Mouse (Mus musculus) heart, postnatal 0 days (tissue): ENCODE results near the gene Tspan33. TPM values are rescaled to one million over a fixed set of nuclear protein-coding genes. Genes with fewer than 3 reads are reported as not detected.

Source experiments
- ATAC-seq: fragments of 200-750 bp; cut with Nextera tagmentation; 2 replicates; pipeline ENCODE4 v1.8.0; 2017; ENCODE audit warnings: low read depth, moderate number of reproducible peaks, moderate library complexity; ENCODE audit not compliant: insufficient read depth
- DNase-seq: peaks from one replicate; pipeline ENCODE4 v3.0.0-alpha.2; 2016; ENCODE audit warnings: low spot score
- H3K27ac ChIP-seq: fragments of 300-500 bp; sonication (generic); 2 replicates; pipeline ENCODE4 v1.5.1; 2014; ENCODE audit warnings: low read depth, mild to moderate bottlenecking
- H3K27me3 ChIP-seq: fragments of 300-500 bp; sonication (generic); 2 replicates; pipeline ENCODE4 v1.6.1; 2014; ENCODE audit warnings: low read length, mixed read lengths; ENCODE audit not compliant: control insufficient read depth, insufficient read depth
- H3K36me3 ChIP-seq: fragments of 300-500 bp; sonication (generic); replicated peaks from 2 replicates; pipeline ENCODE4 v1.6.1; 2014; ENCODE audit warnings: low read length, mixed read lengths; ENCODE audit not compliant: control insufficient read depth, insufficient read depth
- H3K4me1 ChIP-seq: fragments of 300-500 bp; sonication (generic); 2 replicates; pipeline ENCODE4 v1.6.1; 2014; ENCODE audit warnings: antibody characterized with exemption; ENCODE audit not compliant: control insufficient read depth, insufficient read depth
- H3K4me2 ChIP-seq: fragments of 300-500 bp; sonication (generic); 2 replicates; pipeline ENCODE4 v1.6.1; 2014; ENCODE audit warnings: low read depth, mild to moderate bottlenecking, low read length, moderate library complexity
- H3K4me3 ChIP-seq: fragments of 300-500 bp; sonication (generic); 2 replicates; pipeline ENCODE4 v1.5.1; 2014; ENCODE audit warnings: low read depth, low read length
- H3K9ac ChIP-seq: fragments of 300-500 bp; sonication (generic); replicated peaks from 2 replicates; pipeline ENCODE4 v1.6.1; 2014; ENCODE audit warnings: low read depth, low read length, mixed read lengths
- H3K9me3 ChIP-seq: fragments of 300-500 bp; sonication (generic); replicated peaks from 2 replicates; pipeline ENCODE4 v1.6.1; 2016; ENCODE audit warnings: low read length; ENCODE audit not compliant: control insufficient read depth
- CTCF ChIP-seq: IDR thresholded peaks from 2 replicates; pipeline ENCODE4 v1.5.1; 2016; ENCODE audit warnings: antibody characterized with exemption, control low read depth, low read depth
- EP300 ChIP-seq: IDR thresholded peaks from 2 replicates; pipeline ENCODE4 v1.6.1; 2016; ENCODE audit warnings: antibody characterized with exemption, low read depth
- WGBS: fragments of 180-500 bp; shearing (Covaris S2); extraction: QIAGEN DNeasy Blood & Tissue Kit; methylation state at CpG from one replicate; pipeline ENCODE4 v1.1.7; 2014; 5-methylcytosine and 5-hydroxymethylcytosine counted together
- polyA plus RNA-seq: library from polyadenylated mRNA; unstranded; fragments of >200 nt; fragmentation: Nextera tagmentation; extraction: Ambion mirVana; gene quantifications from 2 replicates; pipeline ENCODE4 v1.2.1, GENCODE M21; 2015
- total RNA-seq: library from RNA; depleted of rRNA; stranded (reverse); fragments of >200 nt; gene quantifications from 2 replicates; pipeline ENCODE4 v1.2.3, GENCODE M21; 2014; ENCODE audit warnings: low replicate concordance

Gene Tspan33
- total and polyA plus RNA-seq, 2 experiments from 2014 or later = 1.1 to 1.6 TPM

GRCm38 (mm10) chr6:29659964-29660363 is 34.1 kb upstream of the Tspan33 start:
- H3K4me3 ChIP-seq = no peak overlapping the region
- no peaks in the 10 kb centered on the region for H3K27me3 ChIP-seq
- 70% methylated on average over 2 of the region's 2 CpGs for WGBS

GRCm38 (mm10) chr6:29660662-29661307 is 33.2 kb upstream of the Tspan33 start:
- Histone ChIP-seq H3K27ac (no peak overlapping the region), H3K4me2 (no peak overlapping the region), H3K4me1 (no peaks in the 10 kb centered on the region), H3K9ac (no peak overlapping the region), H3K36me3 (no peaks in the 10 kb centered on the region), H3K4me3 (no peak overlapping the region), H3K9me3 (no peaks in the 10 kb centered on the region), H3K27me3 (no peaks in the 10 kb centered on the region)
- WGBS = 77% methylated on average over 11 of the region's 11 CpGs
- ATAC-seq = no peak
- DNase-seq = no peak
- TF ChIP-seq CTCF (no peak), EP300 (no peak)

More at GRCm38 (mm10) chr6:29659964-29660363, 34.1 kb upstream of the Tspan33 start:
- TF ChIP-seq CTCF (no peak), EP300 (no peak)
- DNase-seq = no peak
- Histone ChIP-seq H3K4me2 (no peak overlapping the region), H3K36me3 (no peaks in the 10 kb centered on the region), H3K9ac (no peak overlapping the region), H3K9me3 (no peaks in the 10 kb centered on the region), H3K4me1 (no peaks in the 10 kb centered on the region), H3K27ac (no peak overlapping the region)
- ATAC-seq = no peak

- Histone ChIP-seq H3K27me3 (no peaks in the 10 kb centered on the region), H3K36me3 (no peaks in the 10 kb centered on the region), H3K9ac (no peak overlapping the region), H3K27ac (no peak overlapping the region), H3K9me3 (no peaks in the 10 kb centered on the region), H3K4me2 (no peak overlapping the region), H3K4me3 (no peak overlapping the region), H3K4me1 (no peaks in the 10 kb centered on the region)
- WGBS = 58% methylated on average over 6 of the region's 6 CpGs
- no peak for ATAC-seq
- no peak for DNase-seq
- no peak for TF ChIP-seq EP300
- TF ChIP-seq CTCF = no peak
Measured at GRCm38 (mm10) chr6:29667266-29667665, 26.8 kb upstream of the Tspan33 start.

DNA sequence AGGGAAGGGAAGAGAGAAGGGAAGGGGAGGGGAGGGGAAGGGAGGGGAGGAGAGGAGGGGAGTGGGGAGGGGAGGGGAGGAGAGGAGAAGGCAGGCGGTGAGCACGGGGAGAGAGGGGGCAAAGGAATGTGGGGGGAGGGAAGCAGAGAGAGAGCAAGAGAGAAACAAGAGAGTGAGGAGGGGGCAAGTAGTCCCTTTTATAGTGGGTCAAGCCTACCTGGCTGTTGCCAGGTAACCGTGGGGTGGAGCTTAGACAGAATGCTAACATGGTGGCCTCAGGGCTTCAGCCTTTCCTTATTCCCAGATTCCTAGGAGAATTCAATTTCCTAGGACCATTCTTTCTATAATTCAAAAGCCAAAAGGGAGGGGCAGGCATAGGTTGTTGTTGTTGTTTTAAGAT is 22.3 kb upstream of the Tspan33 start:
- Histone ChIP-seq H3K4me3 (no peak overlapping the region), H3K9me3 (no peaks in the 10 kb centered on the region), H3K4me2 (no peak overlapping the region), H3K4me1 (no peaks in the 10 kb centered on the region), H3K36me3 (no peaks in the 10 kb centered on the region), H3K9ac (no peak overlapping the region), H3K27me3 (no peaks in the 10 kb centered on the region), H3K27ac (no peak overlapping the region)
- TF ChIP-seq CTCF (no peak), EP300 (no peak)
- ATAC-seq (no peak), DNase-seq (no peak)
- WGBS = 26% methylated on average over 3 of the region's 3 CpGs

DNA sequence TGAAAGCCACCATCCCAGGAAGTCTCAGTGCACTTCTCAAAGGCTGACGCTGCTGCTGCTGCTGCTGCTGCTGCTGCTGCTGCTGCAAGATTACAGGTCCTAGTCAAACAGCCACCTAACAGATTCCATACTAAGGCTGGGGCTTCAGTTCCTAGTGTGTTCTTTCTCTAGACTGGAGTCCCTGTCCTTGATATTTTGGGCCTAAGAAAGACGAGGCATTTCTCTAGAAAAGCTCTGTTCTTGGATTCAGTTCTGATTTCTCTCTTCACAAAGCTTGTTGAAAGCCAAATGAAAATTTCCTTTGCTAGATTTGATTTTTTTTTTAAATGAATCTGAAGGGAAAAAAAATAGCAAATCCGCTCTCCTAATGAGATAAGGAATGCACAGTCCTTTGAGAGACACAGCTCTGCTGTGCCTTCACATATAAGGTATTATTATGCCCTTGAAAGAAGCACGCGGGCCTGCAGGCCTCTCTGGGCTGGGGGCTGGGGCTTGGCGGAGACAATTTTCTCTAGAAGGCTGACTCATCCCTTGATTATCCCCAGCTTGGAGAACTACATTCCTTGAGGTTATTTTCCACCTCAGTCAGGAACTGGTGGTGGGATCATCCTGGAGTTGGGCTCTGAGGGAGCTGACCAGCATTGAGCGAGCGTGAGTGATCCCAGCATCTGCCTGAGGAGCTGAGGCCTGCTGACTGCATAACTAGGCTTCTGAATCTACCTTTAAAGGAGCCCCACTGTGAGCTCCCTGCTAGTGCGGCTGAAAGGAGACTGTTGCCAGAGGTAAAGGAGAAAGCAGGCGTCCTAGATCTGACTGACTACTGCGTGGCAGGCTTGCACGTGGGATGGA is 21.2 kb upstream of the Tspan33 start:
- Histone ChIP-seq H3K4me2 (no peak overlapping the region), H3K4me3 (no peak overlapping the region), H3K9me3 (no peaks in the 10 kb centered on the region), H3K27ac (no peak overlapping the region), H3K4me1 (no peaks in the 10 kb centered on the region), H3K9ac (no peak overlapping the region), H3K27me3 (no peaks in the 10 kb centered on the region), H3K36me3 (no peaks in the 10 kb centered on the region)
- no peak for DNase-seq
- TF ChIP-seq CTCF = no peak
- no peak for TF ChIP-seq EP300
- no peak for ATAC-seq
- 30% methylated on average over 12 of the region's 12 CpGs for WGBS
